Mouse (Mus musculus): Measurements from ENCODE around the gene Cyp3a41b.
"Not testable (repeated sequence)": the region's sequence is repeated elsewhere in the genome, so short reads cannot be mapped to it uniquely, and the experiment has no call there.

Cyp3a41b gene

GRCm38 (mm10) chr5:145584630-145585029 lies at the start of gene Cyp3a41b:
TSS of gene Cyp3a41b (minus strand) at chr5:145584730.
- in situ Hi-C loops (cut with MboI, MseI): loop anchor here (5.0 to 10.0 kb wide), 3 partner anchors 63 to 140 kb away; partner anchors contain the start of genes Cyp3a16 and Cyp3a41a

- in situ Hi-C loops (cut with MboI, MseI): not testable (repeated sequence)
Measured at GRCm38 (mm10) chr5:145632286-145632685, 47.8 kb upstream of the Cyp3a41b start.

GRCm38 (mm10) chr5:145604891-145605290 lies 20.4 kb upstream of the Cyp3a41b start:
- in situ Hi-C loops (cut with MboI, MseI): not testable (repeated sequence)

- in situ Hi-C loops (cut with MboI, MseI): not testable (repeated sequence)
Measured at GRCm38 (mm10) chr5:145597851-145598250, 13.3 kb upstream of the Cyp3a41b start.

GRCm38 (mm10) chr5:145577321-145577720 lies 7.2 kb downstream of the Cyp3a41b start:
- in situ Hi-C loops (cut with MboI, MseI): not testable (repeated sequence)

GRCm38 (mm10) chr5:145575660-145576059 lies 8.9 kb downstream of the Cyp3a41b start:
- in situ Hi-C loops (cut with MboI, MseI): not testable (repeated sequence)

GRCm38 (mm10) chr5:145571922-145572321 lies 12.6 kb downstream of the Cyp3a41b start:
- in situ Hi-C loops (cut with MboI, MseI): not testable (repeated sequence)
